ENCODE assay signal across 8 mouse cellular contexts in the genomic region with DNA sequence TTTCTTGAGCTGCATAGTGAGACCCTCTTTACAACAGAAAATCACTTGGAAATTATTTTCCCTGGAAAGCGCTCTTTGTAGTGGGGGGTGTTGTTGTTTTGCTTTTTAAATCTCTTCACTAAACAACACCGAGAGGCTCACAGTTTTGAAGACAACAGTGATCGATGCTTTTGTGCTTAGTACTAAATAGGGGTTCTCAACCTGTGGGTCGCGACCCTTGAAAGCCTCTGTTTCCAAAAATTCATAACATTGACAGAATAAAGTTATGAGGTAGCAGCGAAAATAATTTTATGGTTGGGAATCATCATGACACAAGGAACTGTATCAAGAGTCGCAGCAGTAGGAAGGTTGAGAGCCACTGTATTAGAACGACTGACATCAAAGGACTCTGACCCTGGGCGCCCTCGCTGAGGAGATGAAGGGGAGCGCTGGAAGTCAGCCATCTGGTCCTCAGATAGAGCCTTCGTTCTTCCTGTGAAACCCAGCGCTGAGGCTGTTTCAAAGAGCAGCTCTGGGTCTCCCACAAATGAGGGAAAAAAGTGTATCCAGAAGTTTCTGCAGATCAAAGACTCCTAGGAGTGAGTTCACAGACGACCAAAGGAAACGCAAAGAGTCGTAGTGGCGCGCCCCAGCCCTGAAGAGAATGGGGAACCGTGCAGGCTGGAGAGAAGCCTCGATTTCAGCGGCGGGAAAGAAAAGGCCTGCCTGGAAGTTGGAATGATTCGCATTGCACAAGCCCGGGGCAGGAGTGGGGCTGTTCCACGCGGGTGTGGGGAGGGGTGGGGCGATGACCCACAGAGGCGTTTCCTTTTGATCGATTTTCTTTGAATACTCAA. TPM values are rescaled to one million over a fixed set of nuclear protein-coding genes. Genes with fewer than 3 reads are reported as not detected.
DNase-seq lines count a peak whose midpoint lies in the region; ATAC-seq and TF ChIP-seq lines count a peak whose summit lies in the region.

No protein-coding gene starts in this region.

- no peak for TF ChIP-seq EP300 in ES-Bruce4 (IDR thresholded peaks at IDR 0.05; ENCODE audit: insufficient read depth, low read depth, low read length)

- TF ChIP-seq CTCF in ES-Bruce4 (IDR thresholded peaks at IDR 0.05; ENCODE audit: low read depth, low read length) = no peak
- TF ChIP-seq CTCF in brain, embryonic 14.5 days (IDR thresholded peaks at IDR 0.05; ENCODE audit: borderline replicate concordance, extremely low read depth, insufficient read depth, insufficient read length) = no peak

- no peaks in the 10 kb centered on the region for H3K9me3 ChIP-seq in ES-Bruce4 (replicated peaks; ENCODE audit: control insufficient read depth, insufficient read depth, low read length, poor library complexity, severe bottlenecking)
- H3K9me3 ChIP-seq in limb, embryonic 15.5 days = no peaks in the 10 kb centered on the region

- peak; percentile 75 for DNase-seq in brain, embryonic 14.5 days (ENCODE audit: low read depth)
- peak; percentile 51 for DNase-seq in neural tube, embryonic 10.5 days (ENCODE audit: extremely low spot score, low spot score)
- DNase-seq in urinary bladder, postnatal 10 days (ENCODE audit: low spot score) = no peak
- DNase-seq in cerebellum, postnatal 4 days (ENCODE audit: low spot score in 2 of 2) = no peak
- DNase-seq in gastrocnemius, postnatal 4 days (ENCODE audit: low spot score in 2 of 2) = no peak

- H3K4me1 ChIP-seq in ES-Bruce4 (ENCODE audit: control insufficient read depth, insufficient read depth, low read length) = peaks cover 2% of the 10 kb centered on the region
- 0 out of 2 replicates have a peak, but pooled peaks cover 8% of the 10 kb centered on the region for H3K4me1 ChIP-seq in limb, embryonic 15.5 days

- WGBS in limb, embryonic 15.5 days = 17% methylated on average over 29 of the region's 29 CpGs

- no peaks in the 10 kb centered on the region for H3K36me3 ChIP-seq in ES-Bruce4 (ENCODE audit: control insufficient read depth, insufficient read depth, low read length, poor library complexity, severe bottlenecking)
- no peaks in the 10 kb centered on the region for H3K36me3 ChIP-seq in limb, embryonic 15.5 days

- peak overlapping the region; percentile 42 for H3K4me2 ChIP-seq in limb, embryonic 15.5 days

- H3K9ac ChIP-seq in ES-Bruce4 (ENCODE audit: low read depth, poor library complexity, severe bottlenecking) = peak overlapping the region; percentile 47
- H3K9ac ChIP-seq in limb, embryonic 15.5 days = no peak overlapping the region

- TF ChIP-seq POLR2A in ES-Bruce4 (IDR thresholded peaks at IDR 0.05; ENCODE audit: insufficient read depth, low read length) = no peak
- TF ChIP-seq POLR2A in brain, embryonic 14.5 days (IDR thresholded peaks at IDR 0.05; ENCODE audit: borderline replicate concordance, extremely low read depth, insufficient read depth, insufficient read length, poor library complexity, severe bottlenecking) = no peak

- H3K27me3 ChIP-seq in ES-Bruce4 (ENCODE audit: control insufficient read depth, insufficient read depth, low read length, poor library complexity, severe bottlenecking) = no peaks in the 10 kb centered on the region
- no peaks in the 10 kb centered on the region for H3K27me3 ChIP-seq in limb, embryonic 15.5 days

- ATAC-seq in hematopoietic stem cell, adult 5-6 weeks (replicated peaks in 1 of 2; ENCODE audit: insufficient read depth in 1 of 2, low FRiP score in 2 of 2, low TSS enrichment in 1 of 2, low read depth in 1 of 2, poor library complexity in 2 of 2, severe bottlenecking in 2 of 2) = peak; percentile 36 to 39; a peak in 1 of 4 replicates
- no peak for ATAC-seq in limb, embryonic 15.5 days (ENCODE audit: insufficient number of reproducible peaks, low FRiP score, low TSS enrichment, low read depth)

- peak overlapping the region; percentile 38; the same call in 1 of the 2 replicates for H3K4me3 ChIP-seq in ES-Bruce4 (ENCODE audit: low read depth, low read length)
- peak overlapping the region; percentile 20 for H3K4me3 ChIP-seq in limb, embryonic 15.5 days

- H3K27ac ChIP-seq in ES-Bruce4 (ENCODE audit: insufficient read depth, low read length) = no peak overlapping the region
- no peak overlapping the region for H3K27ac ChIP-seq in limb, embryonic 15.5 days

RNA-seq across cellular contexts. Expression of a gene that starts 37.3 kb away (rescaled TPM):
- polyA plus RNA-seq in ES-Bruce4 (2011; ENCODE audit: insufficient read depth, insufficient read length, low read depth, missing spikeins) = 3.4 and 4.4 TPM in 2 replicates
- 4.3 and 5.4 TPM in 2 replicates for polyA plus RNA-seq in brain, embryonic 14.5 days (2012; rRNA removed)
- total RNA-seq in hematopoietic stem cell, adult 5-6 weeks (2017) = 4.7 and 8.0 TPM in 2 replicates
- 4.0 TPM in 2 replicates for polyA plus RNA-seq in limb, embryonic 15.5 days (2015; fragmentation: Nextera tagmentation; extraction: Ambion mirVana)
- 1 to 10 TPM; 3.2 to 3.5 TPM for total RNA-seq in gastrocnemius, postnatal 4 days (2021)

Comparison
In these comparisons a context has a peak if more than half of its experiments do, and no peak if none do; other contexts are left out.
1. DNase-seq: peak in brain, embryonic 14.5 days (single experiment) and neural tube, embryonic 10.5 days (single experiment); none in urinary bladder, postnatal 10 days (single experiment), cerebellum, postnatal 4 days (0 of 2) and gastrocnemius, postnatal 4 days (0 of 2).